Mouse (Mus musculus) forelimb bud, embryonic 11.5 days (tissue): ENCODE measurements at regions not wholly inside any gene's neighbourhood (a gene's known extent, or its start where the extent isn't known, plus 50 kb on each side); places are given as distances from the start of the nearest gene placed in this dataset.

Source experiments
- DNase-seq: peaks from one replicate; pipeline ENCODE4 v3.0.0-alpha.2; 2012; ENCODE audit warnings: low read depth, low spot score

- no peak for DNase-seq
These were observed 82.2 kb upstream of the Elovl6 start for GRCm38 (mm10) chr3:129449928-129450327.

GRCm38 (mm10) chr3:129450671-129451070 is 81.5 kb upstream of the Elovl6 start:
- DNase-seq = no peak

- DNase-seq = no peak
These were observed 62.1 kb upstream of the Elovl6 start for GRCm38 (mm10) chr3:129470088-129470487.

GRCm38 (mm10) chr3:129471332-129471731 is 60.8 kb upstream of the Elovl6 start:
- DNase-seq = no peak

GRCm38 (mm10) chr3:129472008-129472407 is 60.1 kb upstream of the Elovl6 start:
- no peak for DNase-seq

GRCm38 (mm10) chr3:129474451-129474850 is 57.7 kb upstream of the Elovl6 start:
- no peak for DNase-seq

GRCm38 (mm10) chr3:129476250-129476649 is 55.9 kb upstream of the Elovl6 start:
- no peak for DNase-seq

- no peak for DNase-seq
These were observed 54.1 kb upstream of the Elovl6 start for GRCm38 (mm10) chr3:129478093-129478492.

- no peak for DNase-seq
These were observed 50.9 kb upstream of the Elovl6 start for GRCm38 (mm10) chr3:129481293-129481692.
